Comparison of ENCODE assay signal across 9 mouse cellular contexts in genomic region chr12:70129105-70129504, GRCm38 (mm10). TPM values are rescaled to one million over a fixed set of nuclear protein-coding genes. Genes with fewer than 3 reads are reported as not detected.
A peak's percentile ranks its signal among the peaks of the same experiment; 100 is the strongest.
DNase-seq lines count a peak whose midpoint lies in the region; ATAC-seq and TF ChIP-seq lines count a peak whose summit lies in the region.
"Had no signal": no experiment of that assay in that cellular context is flagged by ENCODE, and none has a peak within 500 bp of the region (broad histone marks: within the 10 kb centered on the region; RNA-seq: fewer than 3 reads in every experiment).

No protein-coding gene starts in this region.

- peak; percentile 48 for TF ChIP-seq CTCF in layer of hippocampus, adult 2 months (conservative IDR thresholded peaks at IDR 0.05)

- ATAC-seq in megakaryocyte progenitor cell, adult 5-6 weeks (replicated peaks; ENCODE audit: poor library complexity) = peak; percentile 95
- ATAC-seq: liver, embryonic 12.5 days had no signal

- DNase-seq in layer of hippocampus, adult 2 months (ENCODE audit: low spot score in 2 of 2) = no peak
- DNase-seq in layer of hippocampus, adult 18-20 months (ENCODE audit: low spot score in 2 of 2) = no peak
- DNase-seq in CD4-positive helper T cell, adult 2 months (ENCODE audit: low read depth, low spot score) = peak; percentile 50
- DNase-seq in ES-CJ7 (ENCODE audit: low read depth, low spot score) = peak; percentile 75
- no peak for DNase-seq in cerebellum, postnatal 10 days
- no peak for DNase-seq in layer of hippocampus, postnatal 14 days (ENCODE audit: low spot score in 2 of 2)
- DNase-seq: heart, postnatal 14 days had no signal

- H3K27ac ChIP-seq in layer of hippocampus, adult 2 months = no peak overlapping the region
- H3K27ac ChIP-seq: liver, embryonic 12.5 days had no signal

- H3K4me3 ChIP-seq in layer of hippocampus, adult 2 months = no peak overlapping the region
- H3K4me3 ChIP-seq: liver, embryonic 12.5 days had no signal

RNA-seq across cellular contexts. Expression of gene Nin, which starts 15.6 kb away (rescaled TPM):
- total RNA-seq in layer of hippocampus, adult 2 months (2021) = 10 to 100 TPM; 61.9 to 79.5 TPM
- total RNA-seq in layer of hippocampus, adult 18-20 months (2021) = 10 to 100 TPM; 62.4 to 69.6 TPM
- 117 and 120 TPM in 2 replicates for total RNA-seq in megakaryocyte progenitor cell, adult 5-6 weeks (2015)
- total RNA-seq in megakaryocyte progenitor cell, adult 5-6 weeks (2017) = 190 and 207 TPM in 2 replicates
- 10 to 100 TPM; 55.1 to 55.9 TPM for total RNA-seq in layer of hippocampus, postnatal 14 days (2021)

RNA-seq across cellular contexts. Expression of gene Abhd12b, which starts 24.8 kb away (rescaled TPM):
- total RNA-seq in layer of hippocampus, adult 2 months (2021) = not detected
- not detected for total RNA-seq in layer of hippocampus, adult 18-20 months (2021)
- total RNA-seq in megakaryocyte progenitor cell, adult 5-6 weeks (2015) = not detected in 2 replicates
- total RNA-seq in megakaryocyte progenitor cell, adult 5-6 weeks (2017) = not detected in 2 replicates
- not detected for total RNA-seq in layer of hippocampus, postnatal 14 days (2021)
- total RNA-seq: heart, postnatal 14 days had no signal

Comparison
In these comparisons a context has a peak if more than half of its experiments do, and no peak if none do; other contexts are left out.
1. DNase-seq: peak in CD4-positive helper T cell, adult 2 months (single experiment) and ES-CJ7 (single experiment); none in layer of hippocampus, adult 2 months (0 of 2), layer of hippocampus, adult 18-20 months (0 of 2), cerebellum, postnatal 10 days (0 of 2) and layer of hippocampus, postnatal 14 days (0 of 2).